Mouse (Mus musculus): Measurements from ENCODE around the gene AI413582. TPM values are rescaled to one million over a fixed set of nuclear protein-coding genes. Genes with fewer than 3 reads are reported as not detected.

The AI413582 gene
- polyA plus RNA-seq, 1 experiment = 42.4 TPM

- DNase-seq = no peak
- TF ChIP-seq POLR2A (IDR thresholded peaks at IDR 0.05; ENCODE audit: borderline replicate concordance, extremely low read depth, low read depth, low read length) = no peak
- TF ChIP-seq CTCF (IDR thresholded peaks at IDR 0.05; ENCODE audit: insufficient read depth, low read length) = no peak
- 54% methylated on average over 8 of the region's 8 CpGs for WGBS
- Histone ChIP-seq H3K4me1 (ENCODE audit: control insufficient read depth, insufficient read depth, low read length) (no peaks in the 10 kb centered on the region), H3K4me3 (replicated peaks; ENCODE audit: extremely low read depth, low read depth, low read length) (no peak overlapping the region)
Observed at GRCm38 (mm10) chr17:27528030-27528429, 37.5 kb downstream of the AI413582 start.

GRCm38 (mm10) chr17:27527188-27527587 is 38.4 kb downstream of the AI413582 start:
- no peak for DNase-seq
- H3K4me3 ChIP-seq (replicated peaks; ENCODE audit: extremely low read depth, low read depth, low read length) = no peak overlapping the region
- no peak for TF ChIP-seq POLR2A (IDR thresholded peaks at IDR 0.05; ENCODE audit: borderline replicate concordance, extremely low read depth, low read depth, low read length)
- TF ChIP-seq CTCF (IDR thresholded peaks at IDR 0.05; ENCODE audit: insufficient read depth, low read length) = no peak
- WGBS = 47% methylated on average over 6 of the region's 6 CpGs
- H3K4me1 ChIP-seq (ENCODE audit: control insufficient read depth, insufficient read depth, low read length) = no peaks in the 10 kb centered on the region

- 65% methylated on average over 7 of the region's 7 CpGs for WGBS
- DNase-seq = no peak
- H3K4me1 ChIP-seq (ENCODE audit: control insufficient read depth, insufficient read depth, low read length) = no peaks in the 10 kb centered on the region
- TF ChIP-seq POLR2A (IDR thresholded peaks at IDR 0.05; ENCODE audit: borderline replicate concordance, extremely low read depth, low read depth, low read length) (no peak), CTCF (IDR thresholded peaks at IDR 0.05; ENCODE audit: insufficient read depth, low read length) (no peak)
- no peak overlapping the region for H3K4me3 ChIP-seq (replicated peaks; ENCODE audit: extremely low read depth, low read depth, low read length)
Observed at GRCm38 (mm10) chr17:27523121-27523520, 42.4 kb downstream of the AI413582 start.

- H3K4me3 ChIP-seq (replicated peaks; ENCODE audit: extremely low read depth, low read depth, low read length) = no peak within 1 kb of the TSS
- no peak for TF ChIP-seq CTCF (IDR thresholded peaks at IDR 0.05; ENCODE audit: insufficient read depth, low read length)
- no peak for TF ChIP-seq POLR2A (IDR thresholded peaks at IDR 0.05; ENCODE audit: borderline replicate concordance, extremely low read depth, low read depth, low read length)
Observed at GRCm38 (mm10) chr17:27521303-27521702, 44.3 kb downstream of the AI413582 start, which contains the start of gene Grm4. TSS of gene Grm4 (minus strand) at chr17:27521403.

GRCm38 (mm10) chr17:27520557-27520956 is 45.0 kb downstream of the AI413582 start:
- TF ChIP-seq POLR2A (IDR thresholded peaks at IDR 0.05; ENCODE audit: borderline replicate concordance, extremely low read depth, low read depth, low read length) (no peak), CTCF (IDR thresholded peaks at IDR 0.05; ENCODE audit: insufficient read depth, low read length) (peak; percentile 54)
- peak; percentile 46 for DNase-seq
- Histone ChIP-seq H3K4me1 (ENCODE audit: control insufficient read depth, insufficient read depth, low read length) (no peaks in the 10 kb centered on the region), H3K4me3 (replicated peaks; ENCODE audit: extremely low read depth, low read depth, low read length) (no peak overlapping the region)
- under 1% methylated on average over 27 of the region's 27 CpGs for WGBS

More at GRCm38 (mm10) chr17:27521303-27521702, 44.3 kb downstream of the AI413582 start, which contains the start of gene Grm4:
- no peak for DNase-seq
- no peaks in the 10 kb centered on the region for H3K4me1 ChIP-seq (ENCODE audit: control insufficient read depth, insufficient read depth, low read length)
- WGBS = 71% methylated on average over 5 of the region's 5 CpGs

- no peak overlapping the region for H3K4me3 ChIP-seq (replicated peaks; ENCODE audit: extremely low read depth, low read depth, low read length)
- WGBS = 50% methylated on average over 15 of the region's 15 CpGs
- DNase-seq = no peak
- TF ChIP-seq CTCF (IDR thresholded peaks at IDR 0.05; ENCODE audit: insufficient read depth, low read length) (no peak), POLR2A (IDR thresholded peaks at IDR 0.05; ENCODE audit: borderline replicate concordance, extremely low read depth, low read depth, low read length) (no peak)
- H3K4me1 ChIP-seq (ENCODE audit: control insufficient read depth, insufficient read depth, low read length) = no peaks in the 10 kb centered on the region
Observed at GRCm38 (mm10) chr17:27518700-27519595, 46.6 kb downstream of the AI413582 start.

- WGBS = 30% methylated on average over 9 of the region's 9 CpGs
- no peak overlapping the region for H3K4me3 ChIP-seq (replicated peaks; ENCODE audit: extremely low read depth, low read depth, low read length)
- TF ChIP-seq CTCF (IDR thresholded peaks at IDR 0.05; ENCODE audit: insufficient read depth, low read length) (no peak), POLR2A (IDR thresholded peaks at IDR 0.05; ENCODE audit: borderline replicate concordance, extremely low read depth, low read depth, low read length) (no peak)
- DNase-seq = no peak
- no peaks in the 10 kb centered on the region for H3K4me1 ChIP-seq (ENCODE audit: control insufficient read depth, insufficient read depth, low read length)
Observed at GRCm38 (mm10) chr17:27518296-27518695, 47.3 kb downstream of the AI413582 start.

- TF ChIP-seq POLR2A (IDR thresholded peaks at IDR 0.05; ENCODE audit: borderline replicate concordance, extremely low read depth, low read depth, low read length) (no peak), CTCF (IDR thresholded peaks at IDR 0.05; ENCODE audit: insufficient read depth, low read length) (no peak)
- 35% methylated on average over 27 of the region's 27 CpGs for WGBS
- DNase-seq = no peak
- H3K4me1 ChIP-seq (ENCODE audit: control insufficient read depth, insufficient read depth, low read length) = no peaks in the 10 kb centered on the region
- no peak overlapping the region for H3K4me3 ChIP-seq (replicated peaks; ENCODE audit: extremely low read depth, low read depth, low read length)
Observed at GRCm38 (mm10) chr17:27513916-27514762, 51.4 kb downstream of the AI413582 start.

Other genes with a start within 250 kb of the AI413582 start
- gene Grm4, start 44.4 kb downstream of the AI413582 start, polyA plus RNA-seq (2012; rRNA removed) = 1.1 TPM in 2 replicates
- gene Hmga1, start 9.3 kb downstream of the AI413582 start, polyA plus RNA-seq (2012; rRNA removed) = 57.9 and 73.2 TPM in 2 replicates
- 60.4 and 62.8 TPM in 2 replicates for gene Nudt3, start 57.7 kb upstream of the AI413582 start, polyA plus RNA-seq (2012; rRNA removed)
- gene RPS10-NUDT3, start 69.5 kb upstream of the AI413582 start, polyA plus RNA-seq (2012; rRNA removed) = not detected in 2 replicates
- 803 and 904 TPM in 2 replicates for gene Rps10, start 70.9 kb upstream of the AI413582 start, polyA plus RNA-seq (2012; rRNA removed)
- 0.65 and 1.0 TPM in 2 replicates for gene Pacsin1, start 89.8 kb upstream of the AI413582 start, polyA plus RNA-seq (2012; rRNA removed)
- gene Spdef, start 163.2 kb upstream of the AI413582 start, polyA plus RNA-seq (2012; rRNA removed) = 4.4 and 6.9 TPM in 2 replicates